Mouse (Mus musculus) limb, embryonic 15.5 days (tissue): ENCODE results near the gene Dlgap1. TPM values are rescaled to one million over a fixed set of nuclear protein-coding genes. Genes with fewer than 3 reads are reported as not detected.

ENCODE experiments used
- ATAC-seq: fragments of 200-750 bp; cut with Nextera tagmentation; 2 replicates; pipeline ENCODE4 v1.8.0; 2017; ENCODE audit warnings: low read depth, moderate TSS enrichment; ENCODE audit not compliant: insufficient number of reproducible peaks, low FRiP score, low TSS enrichment
- H3K27ac ChIP-seq: fragments of 300-500 bp; sonication (generic); 2 replicates; pipeline ENCODE4 v1.5.1; 2015; ENCODE audit warnings: moderate library complexity, mild to moderate bottlenecking, inconsistent platforms
- H3K27me3 ChIP-seq: fragments of 300-500 bp; sonication (generic); 2 replicates; pipeline ENCODE4 v1.6.1; 2015; ENCODE audit warnings: inconsistent platforms
- H3K36me3 ChIP-seq: fragments of 300-500 bp; sonication (generic); 2 replicates; pipeline ENCODE4 v1.6.1; 2015; ENCODE audit warnings: inconsistent platforms
- H3K4me1 ChIP-seq: fragments of 300-500 bp; sonication (generic); 2 replicates; pipeline ENCODE4 v1.6.1; 2015; ENCODE audit warnings: inconsistent platforms
- H3K4me2 ChIP-seq: fragments of 300-500 bp; sonication (generic); 2 replicates; pipeline ENCODE4 v1.6.1; 2015; ENCODE audit warnings: mild to moderate bottlenecking, inconsistent platforms
- H3K4me3 ChIP-seq: fragments of 300-500 bp; sonication (generic); 2 replicates; pipeline ENCODE4 v1.5.1; 2015; ENCODE audit warnings: mild to moderate bottlenecking, inconsistent platforms
- H3K9ac ChIP-seq: fragments of 300-500 bp; sonication (generic); 2 replicates; pipeline ENCODE4 v1.6.1; 2015; ENCODE audit warnings: inconsistent platforms
- H3K9me3 ChIP-seq: fragments of 300-500 bp; sonication (generic); 2 replicates; pipeline ENCODE4 v1.6.1; 2016; ENCODE audit warnings: inconsistent platforms
- WGBS: fragments of 180-500 bp; shearing (Covaris S2); methylation state at CpG from one replicate; pipeline ENCODE4 v1.1.7; 2015; 5-methylcytosine and 5-hydroxymethylcytosine counted together
- microRNA counts: library from miRNA; unstranded; fragments of <30 nt; microRNA quantifications from one replicate; lab custom pipeline; 2016
- microRNA-seq: library from miRNA; unstranded; fragments of <30 nt; microRNA quantifications from one replicate; pipeline ENCODE4, GENCODE M21; 2016
- polyA plus RNA-seq: library from polyadenylated mRNA; unstranded; fragments of >200 nt; fragmentation: Nextera tagmentation; extraction: Ambion mirVana; gene quantifications from 2 replicates; pipeline ENCODE4 v1.2.1, GENCODE M21; 2015

Gene Dlgap1
- polyA plus RNA-seq, 1 experiment from 2014 or later, result 3.1 TPM

DNA sequence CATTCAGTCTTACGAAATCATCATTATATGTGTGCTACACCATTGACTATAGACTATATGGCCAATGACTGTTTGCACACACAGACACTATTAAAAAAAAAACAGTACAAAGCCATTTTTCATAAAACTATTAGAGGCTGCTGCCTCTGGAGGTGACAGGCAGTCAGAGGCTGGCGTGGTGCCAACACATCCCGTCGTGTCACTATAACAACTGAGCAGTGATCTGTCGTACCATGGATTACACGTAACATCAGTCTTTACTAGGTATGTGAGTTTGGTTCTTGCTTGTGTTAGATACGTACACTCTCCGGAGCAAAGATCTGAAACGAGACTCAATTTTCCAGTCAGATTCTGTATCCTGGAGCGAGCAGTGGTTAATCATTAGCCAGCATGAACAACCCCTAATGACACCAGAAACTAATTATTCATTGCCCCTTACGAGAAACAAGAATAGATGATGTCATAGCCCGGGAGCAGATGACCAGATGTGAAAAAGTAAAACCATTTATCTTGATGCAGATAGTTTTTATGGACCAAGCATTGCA, 888.1 kb downstream of the Dlgap1 start:
- H3K4me2 ChIP-seq, result no peak overlapping the region
- H3K4me3 ChIP-seq, result no peak overlapping the region
- WGBS, result 59% methylated on average over 12 of the region's 12 CpGs
- peaks cover 6% of the 10 kb centered on the region for H3K4me1 ChIP-seq
- H3K9ac ChIP-seq, result no peak overlapping the region
- no peak overlapping the region for H3K27ac ChIP-seq
- no peaks in the 10 kb centered on the region for H3K27me3 ChIP-seq
- H3K9me3 ChIP-seq, result no peaks in the 10 kb centered on the region
- ATAC-seq, result no peak
- H3K36me3 ChIP-seq, result no peaks in the 10 kb centered on the region

GRCm38 (mm10) chr17:70858814-70859213, 889.9 kb downstream of the Dlgap1 start:
- no peak for ATAC-seq
- 82% methylated on average over 4 of the region's 4 CpGs for WGBS
- Histone ChIP-seq H3K4me1 (peaks cover 6% of the 10 kb centered on the region), H3K4me3 (no peak overlapping the region), H3K9me3 (no peaks in the 10 kb centered on the region), H3K4me2 (no peak overlapping the region), H3K36me3 (no peaks in the 10 kb centered on the region), H3K27ac (no peak overlapping the region), H3K9ac (no peak overlapping the region), H3K27me3 (no peaks in the 10 kb centered on the region)

DNA sequence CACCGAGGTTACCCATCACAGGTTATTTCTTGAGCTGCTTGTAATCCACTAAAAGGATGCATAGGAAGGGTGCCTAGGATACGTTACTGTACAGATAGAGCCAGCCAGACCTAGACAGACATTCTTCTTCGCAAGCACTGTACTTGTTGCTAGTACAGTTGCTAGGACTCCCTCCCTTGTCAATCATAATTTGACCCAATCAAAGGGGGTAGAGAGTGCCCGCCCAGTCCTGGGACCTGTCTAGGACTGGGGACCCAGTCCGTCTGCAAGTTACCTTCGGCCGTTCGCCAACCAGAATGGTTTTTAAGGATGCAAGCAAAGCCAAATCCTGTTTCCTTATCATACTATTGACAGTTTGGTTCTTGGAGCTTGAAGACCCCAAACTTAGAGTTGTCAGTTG, 895.2 kb downstream of the Dlgap1 start:
- no peak overlapping the region for H3K27ac ChIP-seq
- 92% methylated on average over 8 of the region's 8 CpGs for WGBS
- no peaks in the 10 kb centered on the region for H3K36me3 ChIP-seq
- no peak overlapping the region for H3K9ac ChIP-seq
- no peaks in the 10 kb centered on the region for H3K4me1 ChIP-seq
- no peak overlapping the region for H3K4me3 ChIP-seq
- no peaks in the 10 kb centered on the region for H3K9me3 ChIP-seq
- no peak for ATAC-seq
- no peaks in the 10 kb centered on the region for H3K27me3 ChIP-seq
- no peak overlapping the region for H3K4me2 ChIP-seq

- Histone ChIP-seq H3K4me1 (no peaks in the 10 kb centered on the region), H3K4me3 (no peak overlapping the region), H3K36me3 (no peaks in the 10 kb centered on the region), H3K27ac (no peak overlapping the region), H3K9ac (no peak overlapping the region), H3K4me2 (no peak overlapping the region), H3K9me3 (no peaks in the 10 kb centered on the region), H3K27me3 (no peaks in the 10 kb centered on the region)
- WGBS, result 85% methylated on average over 3 of the region's 3 CpGs
- ATAC-seq, result no peak
Observed at GRCm38 (mm10) chr17:70864645-70865044, 895.8 kb downstream of the Dlgap1 start.

DNA sequence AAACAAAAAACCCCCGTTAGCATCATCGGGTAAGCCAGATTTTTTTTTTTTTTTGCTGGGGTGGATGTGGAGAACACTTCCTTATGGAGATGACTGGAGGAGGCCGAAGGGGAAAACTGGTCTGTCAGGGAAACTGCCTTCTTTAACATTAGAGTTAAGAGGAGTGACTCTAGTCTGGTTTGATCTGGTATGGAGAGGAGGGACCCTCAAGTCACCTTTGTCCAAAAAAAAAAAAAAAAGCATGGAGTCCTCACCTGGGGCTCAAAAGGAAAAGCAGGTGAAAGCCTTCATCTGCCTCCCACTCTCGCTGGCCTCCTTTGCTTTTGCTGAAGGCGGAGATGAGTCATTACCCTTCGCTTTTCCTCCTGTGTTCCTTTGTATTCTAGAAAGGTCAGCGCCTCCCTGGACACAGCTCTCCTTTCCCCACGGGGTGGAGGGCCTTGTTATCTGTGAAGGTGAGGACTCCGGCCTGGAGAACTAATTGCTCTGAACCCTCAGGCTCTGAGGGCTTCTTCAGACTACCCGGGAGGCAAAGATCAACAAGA, 896.3 kb downstream of the Dlgap1 start:
- Histone ChIP-seq H3K4me2 (no peak overlapping the region), H3K9me3 (no peaks in the 10 kb centered on the region), H3K27me3 (no peaks in the 10 kb centered on the region), H3K27ac (no peak overlapping the region), H3K36me3 (no peaks in the 10 kb centered on the region), H3K4me1 (no peaks in the 10 kb centered on the region), H3K9ac (no peak overlapping the region), H3K4me3 (no peak overlapping the region)
- WGBS, result 72% methylated on average over 10 of the region's 10 CpGs
- ATAC-seq, result no peak

GRCm38 (mm10) chr17:70866029-70866428, 897.2 kb downstream of the Dlgap1 start:
- Histone ChIP-seq H3K4me1 (no peaks in the 10 kb centered on the region), H3K27ac (no peak overlapping the region), H3K9ac (no peak overlapping the region), H3K27me3 (no peaks in the 10 kb centered on the region), H3K4me2 (no peak overlapping the region), H3K9me3 (no peaks in the 10 kb centered on the region), H3K36me3 (no peaks in the 10 kb centered on the region), H3K4me3 (no peak overlapping the region)
- WGBS, result 84% methylated on average over 5 of the region's 5 CpGs
- no peak for ATAC-seq

- Histone ChIP-seq H3K4me1 (no peaks in the 10 kb centered on the region), H3K4me3 (no peak overlapping the region), H3K9ac (no peak overlapping the region), H3K36me3 (no peaks in the 10 kb centered on the region), H3K27me3 (no peaks in the 10 kb centered on the region), H3K4me2 (no peak overlapping the region), H3K27ac (no peak overlapping the region), H3K9me3 (no peaks in the 10 kb centered on the region)
- WGBS, result 79% methylated on average over 6 of the region's 6 CpGs
- no peak for ATAC-seq
Observed at GRCm38 (mm10) chr17:70866538-70867114, 897.8 kb downstream of the Dlgap1 start.

DNA sequence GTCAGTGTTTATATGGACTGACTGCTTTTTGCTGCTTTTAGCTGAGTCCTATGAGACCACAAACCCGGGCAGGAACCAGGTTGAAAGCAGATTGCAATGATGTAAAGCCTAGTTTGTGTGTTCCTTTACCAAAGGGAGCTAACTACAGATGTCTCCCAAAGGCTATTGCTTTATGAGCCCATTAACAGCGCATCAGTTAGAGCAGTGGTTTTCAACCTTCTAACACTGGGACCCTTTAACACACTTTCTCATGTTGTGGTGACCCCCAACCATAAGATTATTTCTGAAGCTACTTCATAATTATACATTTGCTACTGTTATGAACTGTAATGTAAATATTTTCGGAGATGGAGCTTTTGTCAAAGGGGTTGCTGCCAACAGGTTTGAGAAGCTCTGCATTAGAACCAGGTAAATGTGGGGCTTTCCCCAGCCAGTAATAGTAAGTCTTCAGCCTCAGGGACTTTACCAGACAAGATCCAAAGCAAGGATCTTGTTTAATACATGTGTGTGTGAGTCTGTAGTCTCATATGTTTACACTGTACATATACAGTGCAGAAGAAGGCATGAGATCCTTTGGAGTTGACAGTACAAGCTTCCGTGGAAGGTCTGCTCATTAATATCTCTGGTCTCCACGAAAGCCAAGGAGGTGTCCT, 899.8 kb downstream of the Dlgap1 start:
- Histone ChIP-seq H3K4me1 (peaks cover 6% of the 10 kb centered on the region), H3K36me3 (no peaks in the 10 kb centered on the region), H3K4me2 (no peak overlapping the region), H3K27ac (no peak overlapping the region), H3K9me3 (no peaks in the 10 kb centered on the region), H3K9ac (no peak overlapping the region), H3K27me3 (no peaks in the 10 kb centered on the region), H3K4me3 (no peak overlapping the region)
- WGBS, result 74% methylated on average over 5 of the region's 5 CpGs
- no peak for ATAC-seq

GRCm38 (mm10) chr17:70870581-70870980, 901.7 kb downstream of the Dlgap1 start:
- Histone ChIP-seq H3K4me1 (peaks cover 6% of the 10 kb centered on the region), H3K4me2 (no peak overlapping the region), H3K27me3 (no peaks in the 10 kb centered on the region), H3K9ac (no peak overlapping the region), H3K4me3 (no peak overlapping the region), H3K27ac (no peak overlapping the region), H3K9me3 (no peaks in the 10 kb centered on the region), H3K36me3 (no peaks in the 10 kb centered on the region)
- ATAC-seq, result no peak
- 84% methylated on average over 4 of the region's 4 CpGs for WGBS

MicroRNAs encoded within 50 kb of the gene (microRNA counts, 519-probe panel; counts per million panel counts)
- microRNA mmu-miR-1195 (lab: Ali Mortazavi, UCI), result not detected

Small RNA genes within 50 kb of the gene (microRNA-seq; reads per million reads assigned to microRNA genes)
- not detected for gene Mir1195
